Mouse (Mus musculus): ENCODE data around the gene Sgpp1.

- TF ChIP-seq CTCF (IDR thresholded peaks at IDR 0.05; ENCODE audit: low read depth) (no peak), EP300 (IDR thresholded peaks at IDR 0.05; ENCODE audit: low read depth) (no peak)
Measured at GRCm38 (mm10) chr12:75756387-75756786, 20.9 kb upstream of the Sgpp1 start.

All from liver, embryonic 14.5 days (tissue).